Mouse (Mus musculus) CH12.LX (cell line): ENCODE measurements at regions not wholly inside any gene's neighbourhood (a gene's known extent, or its start where the extent isn't known, plus 50 kb on each side); places are given as distances from the start of the nearest gene placed in this dataset.

ENCODE experiments used
- DNase-seq: peaks from one replicate; pipeline ENCODE4 v3.0.0-alpha.2; 2013; ENCODE audit errors: extremely low read depth
- H3K27ac ChIP-seq: 2 replicates; pipeline ENCODE4 v1.5.1; 2012; ENCODE audit warnings: low read depth, mild to moderate bottlenecking, control low read depth, moderate library complexity; ENCODE audit not compliant: insufficient read depth
- H3K27me3 ChIP-seq: replicated peaks from 2 replicates; pipeline ENCODE3; 2012; ENCODE audit warnings: inconsistent platforms
- H3K36me3 ChIP-seq, 2 experiments: replicated peaks in 1 of 2; 2 replicates each; pipeline versions ENCODE3 to v1.6.1; 2012; ENCODE audit warnings: inconsistent platforms in 1 of 2, low read length in 1 of 2, mild to moderate bottlenecking in 1 of 2, mixed read lengths in 1 of 2, moderate library complexity in 1 of 2; ENCODE audit not compliant: control insufficient read depth in 1 of 2, insufficient read depth in 1 of 2
- H3K4me1 ChIP-seq, 2 experiments: 2 replicates each; pipeline ENCODE4 v1.6.1; 2012; ENCODE audit warnings: inconsistent platforms in 1 of 2, moderate library complexity in 1 of 2; ENCODE audit not compliant: insufficient read depth in 2 of 2, control insufficient read depth in 1 of 2
- H3K4me2 ChIP-seq: 2 replicates; pipeline ENCODE4 v1.6.1; 2012; ENCODE audit warnings: low read depth, mild to moderate bottlenecking, control low read depth; ENCODE audit not compliant: poor library complexity, insufficient read depth, severe bottlenecking
- H3K4me3 ChIP-seq, 3 experiments: fragments of 150-350 bp in 1 of 3; sonication (generic) in 1 of 3; replicated peaks in 1 of 3; 2 replicates each; pipeline versions ENCODE3 to v1.5.1; 2011 to 2012; ENCODE audit warnings: low read depth in 2 of 3, low read length in 2 of 3, mild to moderate bottlenecking in 2 of 3, moderate library complexity in 2 of 3, control low read depth in 1 of 3, improper control_type of control experiment in 1 of 3, inconsistent platforms in 1 of 3, mixed read lengths in 1 of 3; ENCODE audit not compliant: poor library complexity in 1 of 3
- H3K79me2 ChIP-seq: replicated peaks from 2 replicates; pipeline ENCODE4 v1.6.1; 2012; ENCODE audit warnings: mild to moderate bottlenecking, moderate library complexity; ENCODE audit not compliant: control insufficient read depth, poor library complexity, insufficient read depth, severe bottlenecking; ENCODE audit errors: extremely low read depth
- H3K9ac ChIP-seq: 2 replicates; pipeline ENCODE4 v1.6.1; 2012; ENCODE audit warnings: low read depth, mild to moderate bottlenecking, control low read depth, moderate library complexity; ENCODE audit not compliant: insufficient read depth
- H3K9me3 ChIP-seq: replicated peaks from 2 replicates; pipeline ENCODE3; 2012; ENCODE audit warnings: low read length, inconsistent platforms, mixed read lengths
- BHLHE40 ChIP-seq: IDR thresholded peaks from 2 replicates; pipeline ENCODE4 v1.6.1; 2011; ENCODE audit warnings: mild to moderate bottlenecking, low read depth, low read length, improper control_type of control experiment
- CTCF ChIP-seq, 2 experiments: IDR thresholded peaks in 1 of 2; conservative IDR thresholded peaks in 1 of 2; 2 replicates each; pipeline ENCODE4 v1.5.1; 2011 to 2012; ENCODE audit warnings: low read depth in 2 of 2, low read length in 2 of 2, improper control_type of control experiment in 1 of 2, inconsistent platforms in 1 of 2, mild to moderate bottlenecking in 1 of 2, moderate library complexity in 1 of 2
- E2F4 ChIP-seq: IDR thresholded peaks from 2 replicates; pipeline ENCODE4 v1.6.1; 2011; ENCODE audit warnings: low read depth, low read length, improper control_type of control experiment; ENCODE audit not compliant: insufficient replicate concordance
- ELF1 ChIP-seq: IDR thresholded peaks from 2 replicates; pipeline ENCODE4 v1.6.1; 2014; ENCODE audit warnings: low read depth, mild to moderate bottlenecking, inconsistent platforms, low read length, improper control_type of control experiment
- EP300 ChIP-seq: IDR thresholded peaks from 2 replicates; pipeline ENCODE4 v1.6.1; 2011; ENCODE audit warnings: low read length, improper control_type of control experiment
- JUN ChIP-seq: IDR thresholded peaks from 2 replicates; pipeline ENCODE4 v1.6.1; 2011; ENCODE audit warnings: low read depth, mild to moderate bottlenecking, low read length, improper control_type of control experiment, moderate library complexity; ENCODE audit not compliant: insufficient read depth
- MAFK ChIP-seq: IDR thresholded peaks from 2 replicates; pipeline ENCODE4 v1.6.1; 2011; ENCODE audit warnings: low read length, improper control_type of control experiment; ENCODE audit not compliant: insufficient replicate concordance
- MAZ ChIP-seq: IDR thresholded peaks from 2 replicates; pipeline ENCODE4 v1.6.1; 2012; ENCODE audit warnings: low read depth, mild to moderate bottlenecking, inconsistent platforms, low read length, improper control_type of control experiment, moderate library complexity
- MEF2A ChIP-seq: IDR thresholded peaks from 2 replicates; pipeline ENCODE4 v1.6.1; 2014; ENCODE audit warnings: low read depth, mild to moderate bottlenecking, inconsistent platforms, low read length, improper control_type of control experiment, borderline replicate concordance
- POLR2AphosphoS2 ChIP-seq: IDR thresholded peaks from 2 replicates; pipeline ENCODE4 v1.6.1; 2011; ENCODE audit warnings: low read depth, low read length, improper control_type of control experiment
- RAD21 ChIP-seq: IDR thresholded peaks from 2 replicates; pipeline ENCODE4 v1.6.1; 2011; ENCODE audit warnings: low read depth, mild to moderate bottlenecking, low read length, improper control_type of control experiment, moderate library complexity
- SIN3A ChIP-seq: IDR thresholded peaks from 2 replicates; pipeline ENCODE4 v1.6.1; 2012; ENCODE audit warnings: low read length, improper control_type of control experiment, inconsistent platforms
- TCF12 ChIP-seq: IDR thresholded peaks from 2 replicates; pipeline ENCODE4 v1.6.1; 2014; ENCODE audit warnings: low read depth, mild to moderate bottlenecking, inconsistent platforms, low read length, improper control_type of control experiment
- UBTF ChIP-seq: IDR thresholded peaks from 2 replicates; pipeline ENCODE4 v1.6.1; 2012; ENCODE audit warnings: low read depth, mild to moderate bottlenecking, inconsistent platforms, low read length, improper control_type of control experiment, moderate library complexity
- ZC3H11A ChIP-seq: IDR thresholded peaks from 2 replicates; pipeline ENCODE4 v1.6.1; 2012; ENCODE audit warnings: low read depth, mild to moderate bottlenecking, inconsistent platforms, low read length, improper control_type of control experiment
- ZNF384 ChIP-seq: IDR thresholded peaks from 2 replicates; pipeline ENCODE4 v1.6.1; 2012; ENCODE audit warnings: low read depth, low read length, improper control_type of control experiment, inconsistent platforms
- dilution Hi-C: fragments of 300-500 bp; cut with MboI; formaldehyde crosslinking; loops from 2 replicates; pipeline ENCODE4 v1.14.3; 2020; ENCODE audit warnings: low sequenced_read_pairs; ENCODE audit not compliant: extremely low pct_unique_long_range_greater_than_20kb, extremely low pct_ligation_motif_present
- in situ Hi-C: fragments of 300-500 bp; cut with MboI; formaldehyde crosslinking; loops from 3 replicates; pipeline ENCODE4 v1.14.3; 2019; ENCODE audit warnings: low sequenced_read_pairs, low pct_ligation_motif_present, low pct_unique_long_range_greater_than_20kb, mixed read lengths

- dilution Hi-C loops = no loop called here
- no peak for DNase-seq
- no peak overlapping the region for H3K27ac ChIP-seq
Measured at GRCm38 (mm10) chr13:37147790-37148189, 97.7 kb upstream of the F13a1 start.

GRCm38 (mm10) chr13:37142812-37143211, 92.8 kb upstream of the F13a1 start:
- Histone ChIP-seq H3K27me3 (no peaks in the 10 kb centered on the region), H3K4me2 (no peak overlapping the region), H3K9ac (no peak overlapping the region), H3K9me3 (no peaks in the 10 kb centered on the region), H3K4me3 (no peak overlapping the region), H3K36me3 (no peaks in the 10 kb centered on the region), H3K79me2 (no peaks in the 10 kb centered on the region), H3K27ac (no peak overlapping the region), H3K4me1 (peaks cover 3% of the 10 kb centered on the region in 2 experiments; a peak in 3 of 4 replicates)
- in situ Hi-C loops = no loop called here
- no peak for DNase-seq
- TF ChIP-seq CTCF (conservative IDR thresholded peaks at IDR 0.05 in 1 of 2, IDR thresholded peaks at IDR 0.05 in 1 of 2; ENCODE audit: low read depth in 2 of 2, low read length in 2 of 2) = no peak
- TF ChIP-seq RAD21 = no peak
- no peak for TF ChIP-seq ELF1
- TF ChIP-seq POLR2AphosphoS2 = no peak
- no peak for TF ChIP-seq UBTF
- dilution Hi-C loops = no loop called here

More at GRCm38 (mm10) chr13:37147790-37148189, 97.7 kb upstream of the F13a1 start:
- Histone ChIP-seq H3K27me3 (no peaks in the 10 kb centered on the region), H3K4me3 (no peak overlapping the region), H3K4me2 (no peak overlapping the region), H3K9ac (no peak overlapping the region), H3K4me1 (peaks cover 3 to 25% of the 10 kb centered on the region in 2 experiments; a peak in 3 of 4 replicates), H3K9me3 (no peaks in the 10 kb centered on the region), H3K79me2 (no peaks in the 10 kb centered on the region), H3K36me3 (no peaks in the 10 kb centered on the region)
- in situ Hi-C loops = no loop called here
- no peak for TF ChIP-seq ELF1
- no peak for TF ChIP-seq EP300
- no peak for TF ChIP-seq MEF2A
- TF ChIP-seq E2F4 = no peak
- no peak for TF ChIP-seq ZNF384
- no peak for TF ChIP-seq MAFK
- no peak for TF ChIP-seq BHLHE40
- no peak for TF ChIP-seq JUN
- no peak for TF ChIP-seq ZC3H11A
- TF ChIP-seq SIN3A = no peak
- no peak for TF ChIP-seq MAZ
- TF ChIP-seq TCF12 = no peak
- TF ChIP-seq POLR2AphosphoS2 = no peak
